Mouse (Mus musculus) liver, embryonic 16.5 days (tissue): ENCODE measurements around the gene Gm9573. TPM values are rescaled to one million over a fixed set of nuclear protein-coding genes. Genes with fewer than 3 reads are reported as not detected.

Source experiments
- ATAC-seq: fragments of 200-750 bp; cut with Nextera tagmentation; 2 replicates; pipeline ENCODE4 v1.8.0; 2017; ENCODE audit warnings: low read depth, mild to moderate bottlenecking, moderate number of reproducible peaks, moderate library complexity
- H3K27ac ChIP-seq: fragments of 300-500 bp; sonication (generic); 2 replicates; pipeline ENCODE4 v1.5.1; 2014; ENCODE audit warnings: mild to moderate bottlenecking, low read length
- H3K27me3 ChIP-seq: fragments of 300-500 bp; sonication (generic); 2 replicates; pipeline ENCODE4 v1.6.1; 2014; ENCODE audit warnings: low read depth, low read length, mixed read lengths; ENCODE audit not compliant: control insufficient read depth, insufficient read depth
- H3K36me3 ChIP-seq: fragments of 300-500 bp; sonication (generic); 2 replicates; pipeline ENCODE4 v1.6.1; 2014; ENCODE audit warnings: mild to moderate bottlenecking; ENCODE audit not compliant: control insufficient read depth, insufficient read depth
- H3K4me1 ChIP-seq: fragments of 300-500 bp; sonication (generic); 2 replicates; pipeline ENCODE4 v1.6.1; 2014; ENCODE audit warnings: low read depth, low read length, mixed read lengths; ENCODE audit not compliant: control insufficient read depth
- H3K4me2 ChIP-seq: fragments of 300-500 bp; sonication (generic); 2 replicates; pipeline ENCODE4 v1.6.1; 2014; ENCODE audit warnings: low read depth, low read length, mixed read lengths
- H3K4me3 ChIP-seq: fragments of 300-500 bp; sonication (generic); 2 replicates; pipeline ENCODE4 v1.5.1; 2014; ENCODE audit warnings: low read depth, mild to moderate bottlenecking, low read length
- H3K9ac ChIP-seq: fragments of 300-500 bp; sonication (generic); 2 replicates; pipeline ENCODE4 v1.6.1; 2014; ENCODE audit warnings: low read depth, low read length
- H3K9me3 ChIP-seq: fragments of 300-500 bp; sonication (generic); replicated peaks from 2 replicates; pipeline ENCODE4 v1.6.1; 2016; ENCODE audit warnings: low read length; ENCODE audit not compliant: control insufficient read depth
- whole genome bisulfite sequencing: fragments of 180-500 bp; shearing (Covaris S2); extraction: QIAGEN DNeasy Blood & Tissue Kit; methylation state at CpG from one replicate; pipeline ENCODE4 v1.1.7; 2014; ENCODE audit not compliant: insufficient replicate concordance; 5-methylcytosine and 5-hydroxymethylcytosine counted together
- polyA plus RNA-seq: library from polyadenylated mRNA; unstranded; fragments of >200 nt; fragmentation: Nextera tagmentation; extraction: Ambion mirVana; gene quantifications from 2 replicates; pipeline ENCODE4 v1.2.1, GENCODE M21; 2015

Gene Gm9573
- polyA plus RNA-seq, 1 experiment from 2014 or later = not detected

GRCm38 (mm10) chr17:35653086-35653485 is 26.6 kb upstream of the Gm9573 start:
- 61% methylated on average over 2 of the region's 2 CpGs for WGBS

GRCm38 (mm10) chr17:35649429-35649828 is 23.0 kb upstream of the Gm9573 start:
- Histone ChIP-seq H3K4me3 (no peak overlapping the region), H3K4me2 (no peak overlapping the region), H3K27ac (no peak overlapping the region), H3K9ac (no peak overlapping the region), H3K4me1 (no peaks in the 10 kb centered on the region), H3K27me3 (no peaks in the 10 kb centered on the region), H3K36me3 (no peaks in the 10 kb centered on the region), H3K9me3 (no peaks in the 10 kb centered on the region)
- no peak for ATAC-seq
- 67% methylated on average over 2 of the region's 2 CpGs for WGBS

More at GRCm38 (mm10) chr17:35653086-35653485, 26.6 kb upstream of the Gm9573 start:
- Histone ChIP-seq H3K4me1 (no peaks in the 10 kb centered on the region), H3K27ac (no peak overlapping the region), H3K4me3 (no peak overlapping the region), H3K9me3 (no peaks in the 10 kb centered on the region), H3K9ac (no peak overlapping the region), H3K27me3 (no peaks in the 10 kb centered on the region), H3K4me2 (no peak overlapping the region), H3K36me3 (peaks cover 8% of the 10 kb centered on the region; the same call in 1 of the 2 replicates)
- no peak for ATAC-seq

DNA sequence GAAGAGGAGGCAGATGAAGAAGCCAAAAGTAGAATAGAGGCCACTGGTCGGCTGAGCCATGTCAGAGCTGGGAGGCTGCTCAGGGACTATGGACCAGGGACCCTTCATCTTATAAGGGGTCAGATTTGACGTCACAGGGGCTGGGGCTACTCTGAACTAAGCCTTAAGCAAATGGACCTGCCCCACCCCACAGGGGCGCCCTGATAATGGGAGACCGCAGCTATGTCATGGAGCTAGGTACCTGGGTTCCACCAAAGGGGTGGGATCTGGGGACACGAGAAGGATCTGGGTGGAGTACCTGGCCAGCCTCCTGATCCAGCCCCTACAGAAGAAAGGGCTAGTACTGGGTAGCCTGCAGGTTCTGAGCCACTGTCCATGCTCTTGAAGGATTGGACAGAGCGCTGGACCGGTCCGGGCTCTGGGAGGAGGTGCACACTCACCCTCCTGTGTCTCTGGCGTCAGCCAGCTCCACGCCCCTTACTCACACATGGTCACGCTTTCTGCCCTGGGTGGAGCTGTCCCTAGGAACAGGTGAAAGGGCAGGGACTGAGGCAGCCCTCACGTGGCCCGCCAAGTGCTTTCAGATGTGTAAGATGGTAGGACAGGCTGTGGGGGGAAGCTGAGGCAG is 17.3 kb upstream of the Gm9573 start, which contains the start of gene Mucl3:
Gene Mucl3 (minus strand): TSS at position 87 of the 628 bp plus-strand sequence.
- Histone ChIP-seq H3K27ac (no peak within 1 kb of the TSS), H3K4me1 (no peaks in the 10 kb centered on the region), H3K9me3 (no peaks in the 10 kb centered on the region), H3K27me3 (no peaks in the 10 kb centered on the region), H3K4me3 (no peak within 1 kb of the TSS), H3K4me2 (no peak within 1 kb of the TSS), H3K9ac (no peak within 1 kb of the TSS), H3K36me3 (no peaks in the 10 kb centered on the region)
- 59% methylated on average over 13 of the region's 13 CpGs for WGBS
- ATAC-seq = no peak

DNA sequence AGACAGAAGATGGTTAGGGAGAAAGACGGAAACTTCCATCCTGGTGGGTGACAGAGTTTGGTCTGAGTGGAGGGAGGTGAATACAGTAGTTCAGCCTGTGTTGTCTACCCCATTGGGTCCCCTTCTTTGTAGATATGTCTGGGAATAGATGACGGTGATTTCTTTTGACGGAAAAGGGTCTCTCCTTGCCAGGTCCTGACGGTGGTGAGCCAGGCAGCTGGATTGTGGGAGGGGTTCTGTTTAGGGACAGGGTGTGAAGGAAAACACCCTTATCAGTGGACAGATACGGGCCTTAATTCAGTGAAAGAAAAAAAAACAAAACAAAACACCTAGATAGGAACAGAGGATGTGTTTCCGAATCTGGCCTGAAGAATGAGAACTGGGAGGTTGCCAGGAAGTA is 12.9 kb upstream of the Gm9573 start:
- 52% methylated on average over 6 of the region's 6 CpGs for WGBS

GRCm38 (mm10) chr17:35638475-35639190 is 12.2 kb upstream of the Gm9573 start:
- H3K9me3 ChIP-seq = no peaks in the 10 kb centered on the region
- 16% methylated on average over 14 of the region's 14 CpGs for WGBS
- no peak overlapping the region for H3K4me3 ChIP-seq
- H3K4me1 ChIP-seq = no peaks in the 10 kb centered on the region
- peak; percentile 58; the same call in 1 of the 2 replicates for ATAC-seq
- no peak overlapping the region for H3K27ac ChIP-seq
- H3K9ac ChIP-seq = no peak overlapping the region
- H3K27me3 ChIP-seq = no peaks in the 10 kb centered on the region; the same call in 1 of the 2 replicates
- H3K36me3 ChIP-seq = no peaks in the 10 kb centered on the region
- no peak overlapping the region for H3K4me2 ChIP-seq

More for the DNA sequence above, 12.9 kb upstream of the Gm9573 start:
- ATAC-seq = no peak
- no peak overlapping the region for H3K9ac ChIP-seq
- H3K27ac ChIP-seq = no peak overlapping the region
- H3K4me1 ChIP-seq = no peaks in the 10 kb centered on the region
- H3K36me3 ChIP-seq = no peaks in the 10 kb centered on the region
- H3K4me3 ChIP-seq = no peak overlapping the region
- H3K9me3 ChIP-seq = no peaks in the 10 kb centered on the region
- no peaks in the 10 kb centered on the region; the same call in 1 of the 2 replicates for H3K27me3 ChIP-seq
- H3K4me2 ChIP-seq = no peak overlapping the region

GRCm38 (mm10) chr17:35636363-35636762 is 9.9 kb upstream of the Gm9573 start:
- H3K9ac ChIP-seq = no peak overlapping the region
- no peak overlapping the region for H3K4me2 ChIP-seq
- no peaks in the 10 kb centered on the region for H3K36me3 ChIP-seq
- no peaks in the 10 kb centered on the region for H3K9me3 ChIP-seq
- 19% methylated on average over 5 of the region's 5 CpGs for WGBS
- no peaks in the 10 kb centered on the region for H3K4me1 ChIP-seq
- ATAC-seq = no peak
- no peak overlapping the region for H3K27ac ChIP-seq
- no peak overlapping the region for H3K4me3 ChIP-seq
- no peaks in the 10 kb centered on the region; the same call in 1 of the 2 replicates for H3K27me3 ChIP-seq

- H3K36me3 ChIP-seq = no peaks in the 10 kb centered on the region
- ATAC-seq = no peak
- H3K9ac ChIP-seq = no peak overlapping the region
- no peaks in the 10 kb centered on the region for H3K4me1 ChIP-seq
- H3K27me3 ChIP-seq = no peaks in the 10 kb centered on the region; the same call in 1 of the 2 replicates
- WGBS = 3% methylated on average over 15 of the region's 15 CpGs
- H3K9me3 ChIP-seq = no peaks in the 10 kb centered on the region
- peak overlapping the region; percentile 32 for H3K4me3 ChIP-seq
- no peak overlapping the region for H3K27ac ChIP-seq
- peak overlapping the region; percentile 54 for H3K4me2 ChIP-seq
Observed at GRCm38 (mm10) chr17:35635699-35636111, 9.3 kb upstream of the Gm9573 start.

GRCm38 (mm10) chr17:35635202-35635601 is 8.8 kb upstream of the Gm9573 start:
- Histone ChIP-seq H3K4me1 (no peaks in the 10 kb centered on the region), H3K27ac (no peak overlapping the region), H3K9me3 (no peaks in the 10 kb centered on the region), H3K36me3 (no peaks in the 10 kb centered on the region), H3K27me3 (no peaks in the 10 kb centered on the region; the same call in 1 of the 2 replicates), H3K4me2 (no peak overlapping the region), H3K4me3 (no peak overlapping the region), H3K9ac (no peak overlapping the region)
- no peak for ATAC-seq
- 50% methylated on average over 3 of the region's 3 CpGs for WGBS

- Histone ChIP-seq H3K4me1 (no peaks in the 10 kb centered on the region), H3K36me3 (no peaks in the 10 kb centered on the region), H3K4me3 (no peak overlapping the region), H3K4me2 (no peak overlapping the region), H3K27me3 (no peaks in the 10 kb centered on the region; the same call in 1 of the 2 replicates), H3K9me3 (no peaks in the 10 kb centered on the region), H3K9ac (no peak overlapping the region), H3K27ac (no peak overlapping the region)
- ATAC-seq = no peak
- 11% methylated on average over 1 of the region's 1 CpGs for WGBS
Observed at GRCm38 (mm10) chr17:35633992-35634391, 7.6 kb upstream of the Gm9573 start.
